Mouse (Mus musculus): Measurements from ENCODE around the gene Slc38a1. TPM values are rescaled to one million over a fixed set of nuclear protein-coding genes. Genes with fewer than 3 reads are reported as not detected.

Slc38a1 gene
- polyA plus RNA-seq, 1 experiment: 136 TPM

- Histone ChIP-seq H3K27ac (ENCODE audit: control insufficient read depth, insufficient read depth, low read length) (peak overlapping the region; percentile 48; the same call in 1 of the 2 replicates), H3K27me3 (ENCODE audit: control insufficient read depth, insufficient read depth, low read length) (no peaks in the 10 kb centered on the region; the same call in 1 of the 2 replicates), H3K36me3 (ENCODE audit: control insufficient read depth, insufficient read depth, low read length) (no peaks in the 10 kb centered on the region), H3K4me3 (ENCODE audit: control insufficient read depth, insufficient read depth, low read length) (peak overlapping the region; percentile 51), H3K4me1 (replicated peaks; ENCODE audit: control insufficient read depth, insufficient read depth, low read length) (peaks cover 14% of the 10 kb centered on the region)
- peak; percentile 61 for DNase-seq
- TF ChIP-seq CTCF (IDR thresholded peaks at IDR 0.05; ENCODE audit: borderline replicate concordance, control insufficient read depth, extremely low read depth, insufficient read depth, low read length, poor library complexity) (peak; percentile 54; the same call in 1 of the 2 replicates), POLR2A (IDR thresholded peaks at IDR 0.05; ENCODE audit: control insufficient read depth, extremely low read depth, insufficient read depth, low read length, poor library complexity) (no peak)
- WGBS: 10% methylated on average over 14 of the region's 14 CpGs
These were observed 75.9 kb downstream of the Slc38a1 start for GRCm38 (mm10) chr15:96566850-96567271.

GRCm38 (mm10) chr15:96563852-96564251, 78.9 kb downstream of the Slc38a1 start:
- Histone ChIP-seq H3K27ac (ENCODE audit: control insufficient read depth, insufficient read depth, low read length) (no peak overlapping the region), H3K27me3 (ENCODE audit: control insufficient read depth, insufficient read depth, low read length) (no peaks in the 10 kb centered on the region; the same call in 1 of the 2 replicates), H3K4me3 (ENCODE audit: control insufficient read depth, insufficient read depth, low read length) (no peak overlapping the region), H3K4me1 (replicated peaks; ENCODE audit: control insufficient read depth, insufficient read depth, low read length) (peaks cover 14% of the 10 kb centered on the region), H3K36me3 (ENCODE audit: control insufficient read depth, insufficient read depth, low read length) (no peaks in the 10 kb centered on the region)
- TF ChIP-seq POLR2A (IDR thresholded peaks at IDR 0.05; ENCODE audit: control insufficient read depth, extremely low read depth, insufficient read depth, low read length, poor library complexity): no peak
- TF ChIP-seq CTCF (IDR thresholded peaks at IDR 0.05; ENCODE audit: borderline replicate concordance, control insufficient read depth, extremely low read depth, insufficient read depth, low read length, poor library complexity): no peak
- WGBS: 29% methylated on average over 1 of the region's 1 CpGs
- DNase-seq: no peak

GRCm38 (mm10) chr15:96562521-96562920, 80.2 kb downstream of the Slc38a1 start:
- WGBS: 96% methylated on average over 5 of the region's 5 CpGs
- no peak for DNase-seq
- Histone ChIP-seq H3K36me3 (ENCODE audit: control insufficient read depth, insufficient read depth, low read length) (no peaks in the 10 kb centered on the region), H3K27ac (ENCODE audit: control insufficient read depth, insufficient read depth, low read length) (no peak overlapping the region), H3K27me3 (ENCODE audit: control insufficient read depth, insufficient read depth, low read length) (no peaks in the 10 kb centered on the region; the same call in 1 of the 2 replicates), H3K4me3 (ENCODE audit: control insufficient read depth, insufficient read depth, low read length) (no peak overlapping the region), H3K4me1 (replicated peaks; ENCODE audit: control insufficient read depth, insufficient read depth, low read length) (peaks cover 14% of the 10 kb centered on the region)
- TF ChIP-seq POLR2A (IDR thresholded peaks at IDR 0.05; ENCODE audit: control insufficient read depth, extremely low read depth, insufficient read depth, low read length, poor library complexity): no peak
- no peak for TF ChIP-seq CTCF (IDR thresholded peaks at IDR 0.05; ENCODE audit: borderline replicate concordance, control insufficient read depth, extremely low read depth, insufficient read depth, low read length, poor library complexity)

- Histone ChIP-seq H3K4me1 (replicated peaks; ENCODE audit: control insufficient read depth, insufficient read depth, low read length) (0 out of 2 replicates have a peak, but pooled peaks cover 2% of the 10 kb centered on the region), H3K36me3 (ENCODE audit: control insufficient read depth, insufficient read depth, low read length) (no peaks in the 10 kb centered on the region), H3K27me3 (ENCODE audit: control insufficient read depth, insufficient read depth, low read length) (no peaks in the 10 kb centered on the region; the same call in 1 of the 2 replicates), H3K27ac (ENCODE audit: control insufficient read depth, insufficient read depth, low read length) (no peak overlapping the region), H3K4me3 (ENCODE audit: control insufficient read depth, insufficient read depth, low read length) (no peak overlapping the region)
- 94% methylated on average over 14 of the region's 14 CpGs for WGBS
- no peak for DNase-seq
- no peak for TF ChIP-seq CTCF (IDR thresholded peaks at IDR 0.05; ENCODE audit: borderline replicate concordance, control insufficient read depth, extremely low read depth, insufficient read depth, low read length, poor library complexity)
- no peak for TF ChIP-seq POLR2A (IDR thresholded peaks at IDR 0.05; ENCODE audit: control insufficient read depth, extremely low read depth, insufficient read depth, low read length, poor library complexity)
These were observed 82.0 kb downstream of the Slc38a1 start for GRCm38 (mm10) chr15:96560576-96561298.

DNA sequence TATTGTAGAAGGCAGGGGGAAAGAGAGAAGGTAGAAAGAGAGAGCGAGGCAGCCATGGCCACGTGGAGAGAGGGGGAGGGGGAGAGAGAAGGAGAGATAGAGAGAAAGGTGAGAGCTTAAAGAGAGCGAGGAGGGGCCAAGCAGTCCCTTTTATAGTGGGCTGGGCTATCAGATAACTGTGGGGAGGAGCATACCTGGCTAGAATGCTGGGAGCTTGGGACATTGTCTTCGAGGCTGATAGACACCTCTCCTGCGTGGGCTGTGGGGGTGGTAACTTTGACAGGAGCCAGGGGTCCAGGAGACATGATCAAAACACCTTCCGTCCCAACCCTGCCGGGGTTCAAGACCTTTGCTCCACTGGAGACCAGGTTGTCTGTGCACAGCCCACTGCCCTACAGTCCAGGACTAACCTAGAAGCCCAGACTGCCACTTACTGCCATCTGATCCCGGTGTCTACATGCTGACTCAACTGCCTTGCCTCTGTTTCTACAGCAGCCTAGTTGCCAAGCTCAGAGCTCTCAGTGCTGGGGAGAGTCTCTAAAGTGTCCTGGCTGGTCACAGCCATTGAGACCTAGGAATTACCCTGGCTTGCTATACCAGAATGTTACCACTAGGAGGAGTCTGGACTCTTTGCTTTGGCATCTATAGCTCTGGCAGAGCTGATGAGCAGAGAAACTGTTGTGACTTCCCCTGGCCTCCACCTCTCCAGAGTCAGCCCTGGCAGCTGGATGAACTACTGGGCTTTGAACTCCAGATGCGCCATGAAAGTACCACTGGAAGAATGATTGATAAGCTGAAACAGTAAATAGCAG, 90.9 kb downstream of the Slc38a1 start:
- Histone ChIP-seq H3K36me3 (ENCODE audit: control insufficient read depth, insufficient read depth, low read length) (no peaks in the 10 kb centered on the region), H3K4me1 (replicated peaks; ENCODE audit: control insufficient read depth, insufficient read depth, low read length) (peaks cover 4% of the 10 kb centered on the region), H3K4me3 (ENCODE audit: control insufficient read depth, insufficient read depth, low read length) (no peak overlapping the region), H3K27ac (ENCODE audit: control insufficient read depth, insufficient read depth, low read length) (no peak overlapping the region), H3K27me3 (ENCODE audit: control insufficient read depth, insufficient read depth, low read length) (no peaks in the 10 kb centered on the region)
- TF ChIP-seq POLR2A (IDR thresholded peaks at IDR 0.05; ENCODE audit: control insufficient read depth, extremely low read depth, insufficient read depth, low read length, poor library complexity) (no peak), CTCF (IDR thresholded peaks at IDR 0.05; ENCODE audit: borderline replicate concordance, control insufficient read depth, extremely low read depth, insufficient read depth, low read length, poor library complexity) (no peak)
- peak; percentile 74 for DNase-seq
- WGBS: 68% methylated on average over 9 of the region's 9 CpGs

DNA sequence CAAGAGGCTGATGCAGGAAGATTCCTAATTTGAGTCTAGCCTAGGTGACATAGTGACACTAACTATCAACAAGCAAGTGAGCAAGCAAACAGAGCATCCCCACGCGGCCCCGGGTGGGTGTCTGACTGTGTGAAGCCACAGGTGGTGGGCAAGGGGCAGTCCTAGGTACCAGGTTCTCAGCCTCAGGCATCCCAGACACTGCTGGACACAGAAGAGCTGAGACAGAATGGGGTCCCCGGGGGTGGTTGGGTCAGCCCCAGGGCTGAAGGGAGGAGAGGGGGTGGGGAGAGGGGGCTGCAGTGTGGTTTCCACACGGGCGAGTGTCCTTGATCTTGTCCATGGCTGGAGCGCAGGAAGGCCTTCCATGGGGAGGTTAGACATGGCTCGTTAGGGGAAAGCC, 91.6 kb downstream of the Slc38a1 start:
- H3K36me3 ChIP-seq (ENCODE audit: control insufficient read depth, insufficient read depth, low read length): no peaks in the 10 kb centered on the region
- no peak overlapping the region for H3K27ac ChIP-seq (ENCODE audit: control insufficient read depth, insufficient read depth, low read length)
- 97% methylated on average over 8 of the region's 8 CpGs for WGBS
- TF ChIP-seq POLR2A (IDR thresholded peaks at IDR 0.05; ENCODE audit: control insufficient read depth, extremely low read depth, insufficient read depth, low read length, poor library complexity): no peak
- no peak for TF ChIP-seq CTCF (IDR thresholded peaks at IDR 0.05; ENCODE audit: borderline replicate concordance, control insufficient read depth, extremely low read depth, insufficient read depth, low read length, poor library complexity)
- no peaks in the 10 kb centered on the region for H3K27me3 ChIP-seq (ENCODE audit: control insufficient read depth, insufficient read depth, low read length)
- DNase-seq: no peak
- H3K4me3 ChIP-seq (ENCODE audit: control insufficient read depth, insufficient read depth, low read length): no peak overlapping the region
- H3K4me1 ChIP-seq (replicated peaks; ENCODE audit: control insufficient read depth, insufficient read depth, low read length): peaks cover 4% of the 10 kb centered on the region

Data from thymus, adult 2 months (tissue).